Comparison of ENCODE assay signal across 8 mouse cellular contexts in genomic region chr15:97782749-97783105, GRCm38 (mm10). TPM values are rescaled to one million over a fixed set of nuclear protein-coding genes. Genes with fewer than 3 reads are reported as not detected.
DNase-seq lines count a peak whose midpoint lies in the region; ATAC-seq and TF ChIP-seq lines count a peak whose summit lies in the region.

No protein-coding gene starts in this region.

- WGBS in cerebellum, adult 2 months = 31% methylated on average over 9 of the region's 9 CpGs
- 11% methylated on average over 9 of the region's 9 CpGs for WGBS in embryonic facial prominence, embryonic 15.5 days
- 4% methylated on average over 9 of the region's 9 CpGs for whole genome bisulfite sequencing in limb, embryonic 12.5 days
- 3% methylated on average over 9 of the region's 9 CpGs for WGBS in midbrain, embryonic 14.5 days
- 7% methylated on average over 9 of the region's 9 CpGs for WGBS in stomach, embryonic 16.5 days

- peak; percentile 46 for TF ChIP-seq CTCF in cerebellum, adult 2 months (IDR thresholded peaks at IDR 0.05; ENCODE audit: borderline replicate concordance, insufficient read depth, low read depth, low read length)

- no peak overlapping the region for H3K9ac ChIP-seq in embryonic facial prominence, embryonic 15.5 days
- no peak overlapping the region for H3K9ac ChIP-seq in limb, embryonic 12.5 days (replicated peaks)
- H3K9ac ChIP-seq in midbrain, embryonic 14.5 days (replicated peaks; ENCODE audit: low read length) = no peak overlapping the region
- peak overlapping the region; percentile 43 for H3K9ac ChIP-seq in stomach, embryonic 16.5 days (ENCODE audit: low read length)

- peak overlapping the region; percentile 42 for H3K4me2 ChIP-seq in embryonic facial prominence, embryonic 15.5 days (replicated peaks)
- H3K4me2 ChIP-seq in limb, embryonic 12.5 days = peak overlapping the region; percentile 56
- no peak overlapping the region for H3K4me2 ChIP-seq in midbrain, embryonic 14.5 days (ENCODE audit: low read length)
- H3K4me2 ChIP-seq in stomach, embryonic 16.5 days (ENCODE audit: low read depth, low read length) = peak overlapping the region; percentile 54

- H3K4me3 ChIP-seq in cerebellum, adult 2 months (replicated peaks; ENCODE audit: insufficient read depth, low read depth, low read length) = no peak overlapping the region
- peak overlapping the region; percentile 15 for H3K4me3 ChIP-seq in embryonic facial prominence, embryonic 15.5 days (replicated peaks)
- peak overlapping the region; percentile 20 for H3K4me3 ChIP-seq in limb, embryonic 12.5 days (replicated peaks)
- no peak overlapping the region for H3K4me3 ChIP-seq in midbrain, embryonic 14.5 days (replicated peaks; ENCODE audit: low read depth, low read length)
- H3K4me3 ChIP-seq in stomach, embryonic 16.5 days (replicated peaks; ENCODE audit: low read length) = peak overlapping the region; percentile 25

- no peaks in the 10 kb centered on the region for H3K27me3 ChIP-seq in cerebellum, adult 2 months (ENCODE audit: control insufficient read depth, insufficient read depth, low read length)
- no peaks in the 10 kb centered on the region for H3K27me3 ChIP-seq in embryonic facial prominence, embryonic 15.5 days
- peaks cover 6% of the 10 kb centered on the region; the same call in 1 of the 2 replicates for H3K27me3 ChIP-seq in limb, embryonic 12.5 days
- no peaks in the 10 kb centered on the region for H3K27me3 ChIP-seq in midbrain, embryonic 14.5 days (ENCODE audit: control insufficient read depth, insufficient read depth, low read length)
- no peaks in the 10 kb centered on the region for H3K27me3 ChIP-seq in stomach, embryonic 16.5 days (ENCODE audit: control insufficient read depth, insufficient read depth, low read length)

- intact Hi-C loops in heart, postnatal 14 days (cut with DNase I) = loop anchor here (5.0 kb wide), 2 partner anchors 115 to 170 kb away; no protein-coding TSS in a partner anchor

- no peak for ATAC-seq in cerebellum, adult (ENCODE audit: insufficient number of reproducible peaks, low FRiP score, low TSS enrichment)
- ATAC-seq in embryonic facial prominence, embryonic 15.5 days (ENCODE audit: insufficient number of reproducible peaks, low FRiP score, low TSS enrichment, low read depth) = peak; percentile 5; the same call in 1 of the 2 replicates
- ATAC-seq in limb, embryonic 12.5 days (ENCODE audit: insufficient number of reproducible peaks, insufficient read depth, low FRiP score, low TSS enrichment, low read depth) = 0 out of 2 replicates have a peak, but pooled peaks have one; percentile 26
- no peak for ATAC-seq in midbrain, embryonic 14.5 days (ENCODE audit: low FRiP score, low TSS enrichment)
- no peak for ATAC-seq in stomach, embryonic 16.5 days (ENCODE audit: insufficient read depth, low FRiP score)

- H3K9me3 ChIP-seq in embryonic facial prominence, embryonic 15.5 days (replicated peaks) = no peaks in the 10 kb centered on the region
- H3K9me3 ChIP-seq in limb, embryonic 12.5 days = no peaks in the 10 kb centered on the region
- no peaks in the 10 kb centered on the region for H3K9me3 ChIP-seq in midbrain, embryonic 14.5 days (ENCODE audit: control insufficient read depth, low read length)
- no peaks in the 10 kb centered on the region for H3K9me3 ChIP-seq in stomach, embryonic 16.5 days (replicated peaks; ENCODE audit: control insufficient read depth, low read length)

- no peak for TF ChIP-seq POLR2A in cerebellum, adult 2 months (IDR thresholded peaks at IDR 0.05; ENCODE audit: borderline replicate concordance, insufficient read depth, low read length)

- no peaks in the 10 kb centered on the region for H3K36me3 ChIP-seq in embryonic facial prominence, embryonic 15.5 days
- H3K36me3 ChIP-seq in limb, embryonic 12.5 days = no peaks in the 10 kb centered on the region
- no peaks in the 10 kb centered on the region for H3K36me3 ChIP-seq in midbrain, embryonic 14.5 days (ENCODE audit: control insufficient read depth, insufficient read depth, low read length)
- no peaks in the 10 kb centered on the region for H3K36me3 ChIP-seq in stomach, embryonic 16.5 days (ENCODE audit: control insufficient read depth, insufficient read depth, low read length)

- DNase-seq in cerebellum, adult 2 months = no peak
- DNase-seq in NIH3T3 (ENCODE audit: low read depth) = peak; percentile 93
- DNase-seq in heart, postnatal 14 days = peak; percentile 86 to 87
- DNase-seq in midbrain, embryonic 14.5 days = peak; percentile 76

- no peak overlapping the region for H3K27ac ChIP-seq in cerebellum, adult 2 months (ENCODE audit: insufficient read depth, low read length)
- peak overlapping the region; percentile 85 for H3K27ac ChIP-seq in embryonic facial prominence, embryonic 15.5 days (replicated peaks)
- peak overlapping the region; percentile 89 for H3K27ac ChIP-seq in limb, embryonic 12.5 days
- H3K27ac ChIP-seq in midbrain, embryonic 14.5 days (replicated peaks; ENCODE audit: low read depth, low read length) = no peak overlapping the region
- H3K27ac ChIP-seq in stomach, embryonic 16.5 days (ENCODE audit: low read length) = peak overlapping the region; percentile 80

- peaks cover 18% of the 10 kb centered on the region for H3K4me1 ChIP-seq in cerebellum, adult 2 months (ENCODE audit: control insufficient read depth, insufficient read depth, low read length)
- peaks cover 66% of the 10 kb centered on the region for H3K4me1 ChIP-seq in embryonic facial prominence, embryonic 15.5 days
- peaks cover 38% of the 10 kb centered on the region for H3K4me1 ChIP-seq in limb, embryonic 12.5 days (replicated peaks)
- H3K4me1 ChIP-seq in midbrain, embryonic 14.5 days (ENCODE audit: control insufficient read depth, insufficient read depth, low read length) = peaks cover 11% of the 10 kb centered on the region
- peaks cover 25% of the 10 kb centered on the region; the same call in 1 of the 2 replicates for H3K4me1 ChIP-seq in stomach, embryonic 16.5 days (ENCODE audit: control insufficient read depth, insufficient read depth, low read length)

RNA-seq across cellular contexts. Expression of gene Slc48a1, which starts 4.4 kb away (rescaled TPM):
- polyA plus RNA-seq in cerebellum, adult 2 months (2012; rRNA removed) = 129 and 133 TPM in 2 replicates
- polyA plus RNA-seq in embryonic facial prominence, embryonic 15.5 days (2015; fragmentation: Nextera tagmentation; extraction: Ambion mirVana) = 51.2 and 52.7 TPM in 2 replicates
- 10 to 100 TPM; 78.3 to 78.9 TPM for total RNA-seq in heart, postnatal 14 days (2021)
- polyA plus RNA-seq in limb, embryonic 12.5 days (2016; fragmentation: Nextera tagmentation; extraction: Ambion mirVana) = 34.2 and 36.6 TPM in 2 replicates
- polyA plus RNA-seq in midbrain, embryonic 14.5 days (2014; fragmentation: Nextera tagmentation; extraction: Ambion mirVana) = 72.9 and 100 TPM in 2 replicates
- polyA plus RNA-seq in stomach, embryonic 16.5 days (2015; fragmentation: Nextera tagmentation; extraction: Ambion mirVana) = 36.5 and 39.3 TPM in 2 replicates

RNA-seq across cellular contexts. Expression of gene Rapgef3, which starts 15.0 kb away (rescaled TPM):
- 35.0 and 36.5 TPM in 2 replicates for polyA plus RNA-seq in cerebellum, adult 2 months (2012; rRNA removed)
- polyA plus RNA-seq in embryonic facial prominence, embryonic 15.5 days (2015; fragmentation: Nextera tagmentation; extraction: Ambion mirVana) = 11.8 and 12.9 TPM in 2 replicates
- total RNA-seq in heart, postnatal 14 days (2021) = 10 to 100 TPM; 32.7 to 34.3 TPM
- polyA plus RNA-seq in limb, embryonic 12.5 days (2016; fragmentation: Nextera tagmentation; extraction: Ambion mirVana) = 10.1 and 11.1 TPM in 2 replicates
- 7.2 and 8.8 TPM in 2 replicates for polyA plus RNA-seq in midbrain, embryonic 14.5 days (2014; fragmentation: Nextera tagmentation; extraction: Ambion mirVana)
- 9.4 and 12.6 TPM in 2 replicates for polyA plus RNA-seq in stomach, embryonic 16.5 days (2015; fragmentation: Nextera tagmentation; extraction: Ambion mirVana)

RNA-seq across cellular contexts. Expression of gene Endou, which starts 51.6 kb away (rescaled TPM):
- 1.7 and 1.8 TPM in 2 replicates for polyA plus RNA-seq in cerebellum, adult 2 months (2012; rRNA removed)
- polyA plus RNA-seq in embryonic facial prominence, embryonic 15.5 days (2015; fragmentation: Nextera tagmentation; extraction: Ambion mirVana) = 35.2 and 35.9 TPM in 2 replicates
- 1 to 10 TPM; 1.8 to 4.9 TPM for total RNA-seq in heart, postnatal 14 days (2021)
- 0.14 and 0.23 TPM in 2 replicates for polyA plus RNA-seq in limb, embryonic 12.5 days (2016; fragmentation: Nextera tagmentation; extraction: Ambion mirVana)
- 0.14 TPM in 1 of 2 replicates, not detected in the other for polyA plus RNA-seq in midbrain, embryonic 14.5 days (2014; fragmentation: Nextera tagmentation; extraction: Ambion mirVana)
- polyA plus RNA-seq in stomach, embryonic 16.5 days (2015; fragmentation: Nextera tagmentation; extraction: Ambion mirVana) = 6.4 and 18.3 TPM in 2 replicates

Comparison
In these comparisons a context has a peak if more than half of its experiments do, and no peak if none do; other contexts are left out.
1. DNase-seq: peak in NIH3T3 (single experiment), heart, postnatal 14 days (2 of 2) and midbrain, embryonic 14.5 days (single experiment); none in cerebellum, adult 2 months (0 of 2).
2. H3K27ac ChIP-seq: peak in embryonic facial prominence, embryonic 15.5 days (single experiment), limb, embryonic 12.5 days (single experiment) and stomach, embryonic 16.5 days (single experiment); none in cerebellum, adult 2 months (single experiment) and midbrain, embryonic 14.5 days (single experiment).
3. H3K4me3 ChIP-seq: peak in embryonic facial prominence, embryonic 15.5 days (single experiment), limb, embryonic 12.5 days (single experiment) and stomach, embryonic 16.5 days (single experiment); none in cerebellum, adult 2 months (single experiment) and midbrain, embryonic 14.5 days (single experiment).
4. ATAC-seq: peak in embryonic facial prominence, embryonic 15.5 days (single experiment) and limb, embryonic 12.5 days (single experiment); none in cerebellum, adult (single experiment), midbrain, embryonic 14.5 days (single experiment) and stomach, embryonic 16.5 days (single experiment).